Mouse (Mus musculus) neural tube, embryonic 12.5 days (tissue): ENCODE data around the gene Cpne6. TPM values are rescaled to one million over a fixed set of nuclear protein-coding genes. Genes with fewer than 3 reads are reported as not detected.

Experiments
- ATAC-seq: fragments of 200-750 bp; cut with Nextera tagmentation; 2 replicates; pipeline ENCODE4 v1.8.0; 2017; ENCODE audit warnings: low read depth, mild to moderate bottlenecking, moderate TSS enrichment, moderate library complexity; ENCODE audit not compliant: low FRiP score
- H3K27ac ChIP-seq: fragments of 300-500 bp; sonication (generic); 2 replicates; pipeline ENCODE4 v1.5.1; 2016
- H3K27me3 ChIP-seq: fragments of 300-500 bp; sonication (generic); replicated peaks from 2 replicates; pipeline ENCODE4 v1.6.1; 2016; ENCODE audit warnings: mild to moderate bottlenecking
- H3K36me3 ChIP-seq: fragments of 300-500 bp; sonication (generic); 2 replicates; pipeline ENCODE4 v1.6.1; 2016; ENCODE audit warnings: mild to moderate bottlenecking
- H3K4me1 ChIP-seq: fragments of 300-500 bp; sonication (generic); 2 replicates; pipeline ENCODE4 v1.6.1; 2016
- H3K4me2 ChIP-seq: fragments of 300-500 bp; sonication (generic); replicated peaks from 2 replicates; pipeline ENCODE4 v1.6.1; 2016; ENCODE audit warnings: mild to moderate bottlenecking
- H3K4me3 ChIP-seq: fragments of 300-500 bp; sonication (generic); 2 replicates; pipeline ENCODE4 v1.5.1; 2016
- H3K9ac ChIP-seq: fragments of 300-500 bp; sonication (generic); 2 replicates; pipeline ENCODE4 v1.6.1; 2016; ENCODE audit warnings: mild to moderate bottlenecking
- H3K9me3 ChIP-seq: fragments of 300-500 bp; sonication (generic); 2 replicates; pipeline ENCODE4 v1.6.1; 2016; ENCODE audit warnings: mild to moderate bottlenecking
- WGBS: fragments of 180-500 bp; shearing (Covaris S2); methylation state at CpG from one replicate; pipeline ENCODE4 v1.1.7; 2016; 5-methylcytosine and 5-hydroxymethylcytosine counted together
- polyA plus RNA-seq: library from polyadenylated mRNA; unstranded; fragments of >200 nt; fragmentation: Nextera tagmentation; extraction: Ambion mirVana; gene quantifications from 2 replicates; pipeline ENCODE4 v1.2.1, GENCODE M21; 2016

The Cpne6 gene
- polyA plus RNA-seq, 1 experiment from 2014 or later: 2.4 TPM

GRCm38 (mm10) chr14:55479629-55480028, 30.6 kb upstream of the Cpne6 start:
- no peak overlapping the region for H3K9ac ChIP-seq
- no peak overlapping the region for H3K4me2 ChIP-seq
- H3K4me1 ChIP-seq: no peaks in the 10 kb centered on the region
- no peak for ATAC-seq
- H3K27ac ChIP-seq: no peak overlapping the region
- 91% methylated on average over 10 of the region's 10 CpGs for WGBS
- H3K27me3 ChIP-seq: no peaks in the 10 kb centered on the region
- no peaks in the 10 kb centered on the region for H3K9me3 ChIP-seq
- H3K36me3 ChIP-seq: no peaks in the 10 kb centered on the region
- no peak overlapping the region for H3K4me3 ChIP-seq

DNA sequence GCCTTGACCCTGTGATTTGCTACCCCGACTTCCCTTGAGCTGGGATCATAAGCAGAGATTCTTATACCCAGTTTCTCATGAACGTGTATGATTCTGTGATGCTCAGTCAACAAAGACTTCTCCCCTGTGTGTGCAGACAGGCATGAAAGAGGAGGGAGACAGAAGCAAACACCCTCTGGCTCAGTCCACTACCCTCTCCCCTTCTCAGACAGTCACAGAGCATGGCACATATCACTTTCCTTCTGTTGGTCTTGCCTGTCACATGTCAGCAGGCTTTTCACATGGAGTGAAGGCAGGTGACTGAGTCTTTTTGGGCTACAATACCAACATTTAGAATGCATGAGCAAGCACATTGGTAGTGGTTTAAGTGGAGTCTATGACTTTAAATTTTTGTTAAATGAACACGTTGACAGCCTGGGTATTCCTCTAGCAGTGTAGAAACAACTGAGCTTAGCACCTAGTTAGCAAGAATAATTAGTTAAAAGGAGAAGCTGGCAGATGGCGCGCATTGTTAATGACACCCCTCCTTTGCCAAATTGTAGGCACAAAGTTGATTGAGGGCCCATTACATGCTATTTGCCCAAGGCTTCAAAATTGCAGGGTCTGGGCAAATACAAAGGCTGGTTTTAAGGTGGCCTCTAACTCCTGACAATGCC, 25.7 kb upstream of the Cpne6 start:
- Histone ChIP-seq H3K27me3 (no peaks in the 10 kb centered on the region), H3K4me1 (no peaks in the 10 kb centered on the region), H3K36me3 (no peaks in the 10 kb centered on the region), H3K4me2 (no peak overlapping the region), H3K9me3 (no peaks in the 10 kb centered on the region), H3K9ac (no peak overlapping the region), H3K4me3 (no peak overlapping the region), H3K27ac (no peak overlapping the region)
- no peak for ATAC-seq
- 64% methylated on average over 5 of the region's 5 CpGs for WGBS

DNA sequence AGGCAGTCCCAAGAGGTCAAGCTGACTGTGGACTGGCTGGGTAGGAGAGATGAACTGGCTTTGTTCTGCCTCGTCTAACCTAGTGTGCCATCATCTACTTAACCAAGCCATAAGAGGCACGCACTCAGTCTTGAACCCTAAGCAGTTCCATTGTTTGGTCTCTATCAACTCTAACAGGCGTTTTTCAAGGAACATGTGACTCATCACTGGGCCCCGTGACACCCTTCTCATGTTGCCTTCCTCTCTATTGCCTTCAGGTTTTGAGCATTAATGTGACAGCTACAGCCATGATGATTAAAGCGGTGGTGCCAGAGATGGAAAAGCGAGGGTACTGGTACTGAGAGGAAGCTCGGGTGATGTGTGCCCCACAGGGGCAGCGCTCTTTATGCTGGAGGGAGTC, 23.4 kb upstream of the Cpne6 start:
- no peaks in the 10 kb centered on the region for H3K9me3 ChIP-seq
- no peak overlapping the region for H3K4me2 ChIP-seq
- H3K36me3 ChIP-seq: no peaks in the 10 kb centered on the region
- H3K27me3 ChIP-seq: no peaks in the 10 kb centered on the region
- no peak overlapping the region for H3K9ac ChIP-seq
- peaks cover 9% of the 10 kb centered on the region for H3K4me1 ChIP-seq
- ATAC-seq: no peak
- H3K27ac ChIP-seq: no peak overlapping the region
- no peak overlapping the region for H3K4me3 ChIP-seq
- 90% methylated on average over 8 of the region's 8 CpGs for WGBS

- H3K27ac ChIP-seq: peak within 1 kb of the TSS; percentile 79
- ATAC-seq: peak; percentile 90
- WGBS: under 1% methylated on average over 65 of the region's 68 CpGs
Measured at GRCm38 (mm10) chr14:55490361-55491201, 19.7 kb upstream of the Cpne6 start, which contains the start of gene Carmil3. TSS of gene Carmil3 (plus strand) at chr14:55490651.

GRCm38 (mm10) chr14:55491291-55491833, 18.9 kb upstream of the Cpne6 start:
- Histone ChIP-seq H3K9ac (peak overlapping the region; percentile 86), H3K4me2 (peak overlapping the region; percentile 85), H3K36me3 (peaks cover 27% of the 10 kb centered on the region), H3K4me3 (peak overlapping the region; percentile 79), H3K27me3 (no peaks in the 10 kb centered on the region), H3K9me3 (no peaks in the 10 kb centered on the region), H3K4me1 (peaks cover 17% of the 10 kb centered on the region), H3K27ac (peak overlapping the region; percentile 79)
- 1% methylated on average over 30 of the region's 30 CpGs for WGBS
- ATAC-seq: peak; percentile 85

More at GRCm38 (mm10) chr14:55490361-55491201, 19.7 kb upstream of the Cpne6 start, which contains the start of gene Carmil3:
- no peaks in the 10 kb centered on the region for H3K27me3 ChIP-seq
- peak within 1 kb of the TSS; percentile 86 for H3K9ac ChIP-seq
- peak within 1 kb of the TSS; percentile 85 for H3K4me2 ChIP-seq
- peaks cover 22% of the 10 kb centered on the region for H3K36me3 ChIP-seq
- H3K4me1 ChIP-seq: peaks cover 17% of the 10 kb centered on the region
- H3K9me3 ChIP-seq: no peaks in the 10 kb centered on the region
- H3K4me3 ChIP-seq: peak within 1 kb of the TSS; percentile 79

GRCm38 (mm10) chr14:55492103-55492502, 18.1 kb upstream of the Cpne6 start:
- ATAC-seq: no peak
- Histone ChIP-seq H3K27me3 (no peaks in the 10 kb centered on the region), H3K9ac (0 out of 2 replicates have a peak overlapping the region, but pooled peaks have one; percentile 13), H3K27ac (no peak overlapping the region), H3K4me1 (peaks cover 17% of the 10 kb centered on the region), H3K36me3 (peaks cover 30% of the 10 kb centered on the region), H3K4me3 (no peak overlapping the region), H3K4me2 (peak overlapping the region; percentile 85), H3K9me3 (no peaks in the 10 kb centered on the region)
- 46% methylated on average over 3 of the region's 3 CpGs for WGBS

DNA sequence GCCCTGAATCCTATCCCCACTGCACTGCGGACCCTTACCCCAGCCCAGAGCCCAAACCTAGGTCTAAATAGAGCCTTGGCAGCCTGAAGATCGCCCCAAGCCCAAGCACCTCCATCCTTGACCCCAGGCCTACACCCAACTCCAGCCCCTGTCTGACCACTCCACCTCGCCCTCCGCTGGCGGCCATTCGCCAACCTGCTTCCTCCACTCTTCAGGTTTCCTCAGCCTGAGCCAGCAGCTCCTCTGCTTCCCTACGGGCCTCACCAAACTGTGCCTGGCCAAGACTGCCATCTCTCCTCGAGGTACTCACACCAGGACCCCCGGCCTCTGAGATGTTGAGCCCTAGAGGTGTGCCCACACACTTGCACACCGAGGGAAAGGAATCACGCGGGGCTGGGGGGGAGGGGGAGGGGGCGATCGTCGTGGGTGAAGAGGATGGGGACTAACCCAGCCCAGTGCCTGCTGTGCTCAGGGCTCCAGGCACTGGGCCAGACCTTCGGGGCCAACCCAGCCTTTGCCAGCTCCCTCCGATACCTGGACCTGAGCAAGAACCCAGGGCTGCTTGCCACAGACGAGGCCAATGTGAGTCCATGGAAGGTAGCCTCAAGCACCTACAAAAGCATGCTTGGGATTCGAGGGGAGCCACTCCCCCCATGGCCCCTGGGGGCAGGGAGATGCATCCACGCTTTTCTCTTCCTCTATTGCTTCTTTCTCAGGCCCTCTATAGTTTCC, 14.6 kb upstream of the Cpne6 start:
- no peak overlapping the region for H3K4me3 ChIP-seq
- no peak overlapping the region for H3K27ac ChIP-seq
- H3K9me3 ChIP-seq: no peaks in the 10 kb centered on the region
- 75% methylated on average over 20 of the region's 20 CpGs for WGBS
- peaks cover 58% of the 10 kb centered on the region for H3K36me3 ChIP-seq
- no peak overlapping the region for H3K9ac ChIP-seq
- no peak for ATAC-seq
- no peaks in the 10 kb centered on the region for H3K27me3 ChIP-seq
- peaks cover 12% of the 10 kb centered on the region for H3K4me1 ChIP-seq
- no peak overlapping the region for H3K4me2 ChIP-seq

DNA sequence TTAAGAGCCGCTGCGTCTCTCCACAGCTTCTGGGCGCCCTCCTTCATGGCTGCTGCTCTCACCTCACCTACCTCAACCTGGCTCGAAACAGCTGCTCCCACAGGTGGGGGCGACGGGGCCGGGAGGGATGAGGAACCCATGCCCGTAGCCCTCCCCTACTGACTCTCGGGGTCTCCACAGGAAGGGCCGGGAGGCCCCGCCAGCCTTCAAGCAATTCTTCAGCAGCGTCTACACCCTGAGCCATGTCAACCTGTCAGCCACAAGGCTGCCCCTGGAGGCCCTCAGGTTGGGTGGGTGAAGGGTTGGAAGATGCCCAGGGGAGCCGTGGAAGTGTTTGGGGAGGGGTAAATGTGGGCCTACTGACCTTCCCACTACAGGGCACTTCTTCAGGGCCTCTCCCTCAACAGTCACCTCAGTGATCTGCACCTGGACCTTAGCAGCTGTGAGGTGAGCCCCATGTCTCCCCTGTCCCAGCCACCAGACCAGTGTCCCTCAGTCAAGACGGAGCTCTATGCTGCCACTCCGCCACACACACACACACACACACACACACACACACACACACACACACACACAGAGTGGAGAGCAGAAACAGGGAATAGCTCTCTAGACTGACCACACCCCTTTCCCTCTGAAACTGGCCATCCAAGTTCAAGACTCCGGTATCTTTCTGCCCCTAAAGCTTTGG, 13.3 kb upstream of the Cpne6 start:
- no peak overlapping the region for H3K4me3 ChIP-seq
- no peak overlapping the region for H3K27ac ChIP-seq
- no peaks in the 10 kb centered on the region for H3K27me3 ChIP-seq
- no peak overlapping the region for H3K9ac ChIP-seq
- H3K4me1 ChIP-seq: peaks cover 7% of the 10 kb centered on the region
- H3K9me3 ChIP-seq: no peaks in the 10 kb centered on the region
- H3K36me3 ChIP-seq: peaks cover 64% of the 10 kb centered on the region
- 77% methylated on average over 16 of the region's 16 CpGs for WGBS
- peak; percentile 44; the same call in 1 of the 2 replicates for ATAC-seq
- H3K4me2 ChIP-seq: no peak overlapping the region

- no peaks in the 10 kb centered on the region for H3K27me3 ChIP-seq
- peaks cover 68% of the 10 kb centered on the region for H3K36me3 ChIP-seq
- no peaks in the 10 kb centered on the region for H3K9me3 ChIP-seq
- ATAC-seq: peak; percentile 64
- no peak overlapping the region for H3K4me2 ChIP-seq
- H3K4me3 ChIP-seq: no peak overlapping the region
- 39% methylated on average over 6 of the region's 6 CpGs for WGBS
- no peak overlapping the region for H3K27ac ChIP-seq
- 0 out of 2 replicates have a peak, but pooled peaks cover 2% of the 10 kb centered on the region for H3K4me1 ChIP-seq
- H3K9ac ChIP-seq: no peak overlapping the region
Measured at GRCm38 (mm10) chr14:55497449-55497821, 12.8 kb upstream of the Cpne6 start.

GRCm38 (mm10) chr14:55505612-55506011, 4.6 kb upstream of the Cpne6 start:
- Histone ChIP-seq H3K9ac (no peak overlapping the region), H3K4me2 (no peak overlapping the region), H3K4me1 (peaks cover 7% of the 10 kb centered on the region; the same call in 1 of the 2 replicates), H3K27me3 (0 out of 2 replicates have a peak, but pooled peaks cover 4% of the 10 kb centered on the region), H3K9me3 (no peaks in the 10 kb centered on the region), H3K36me3 (peaks cover 20% of the 10 kb centered on the region), H3K27ac (no peak overlapping the region), H3K4me3 (no peak overlapping the region)
- WGBS: 89% methylated on average over 9 of the region's 9 CpGs
- ATAC-seq: no peak

GRCm38 (mm10) chr14:55507801-55508200, 2.4 kb upstream of the Cpne6 start:
- ATAC-seq: no peak
- Histone ChIP-seq H3K4me1 (peaks cover 13% of the 10 kb centered on the region; the same call in 1 of the 2 replicates), H3K27ac (no peak overlapping the region), H3K4me3 (no peak overlapping the region), H3K9ac (no peak overlapping the region), H3K4me2 (no peak overlapping the region), H3K9me3 (no peaks in the 10 kb centered on the region), H3K36me3 (peaks cover 7% of the 10 kb centered on the region), H3K27me3 (0 out of 2 replicates have a peak, but pooled peaks cover 4% of the 10 kb centered on the region)
- WGBS: 62% methylated on average over 7 of the region's 7 CpGs
